Mouse (Mus musculus) spleen, adult 2 months (tissue): ENCODE measurements around the gene Cyp2d40. TPM values are rescaled to one million over a fixed set of nuclear protein-coding genes. Genes with fewer than 3 reads are reported as not detected.

Source experiments
- DNase-seq, 2 experiments: peaks; one replicate each; pipeline versions ENCODE4 v3.0.0 to v3.0.0-alpha.2; 2012 to 2021; ENCODE audit warnings: low spot score in 2 of 2, low read depth in 1 of 2
- H3K27ac ChIP-seq: fragments of 200-500 bp; 2 replicates; pipeline ENCODE4 v1.5.1; 2012; ENCODE audit warnings: low read length, inconsistent platforms; ENCODE audit not compliant: insufficient read depth
- H3K27me3 ChIP-seq: fragments of 200-500 bp; 2 replicates; pipeline ENCODE4 v1.6.1; 2012; ENCODE audit warnings: mild to moderate bottlenecking, moderate library complexity, low read length, inconsistent platforms; ENCODE audit not compliant: control insufficient read depth, insufficient read depth
- H3K36me3 ChIP-seq: fragments of 200-500 bp; 2 replicates; pipeline ENCODE4 v1.6.1; 2012; ENCODE audit warnings: mild to moderate bottlenecking, low read length, inconsistent platforms; ENCODE audit not compliant: control insufficient read depth, insufficient read depth
- H3K4me1 ChIP-seq: fragments of 200-500 bp; 2 replicates; pipeline ENCODE4 v1.6.1; 2011; ENCODE audit warnings: inconsistent platforms; ENCODE audit not compliant: control insufficient read depth, insufficient read depth, insufficient read length
- H3K4me3 ChIP-seq: fragments of 200-500 bp; 2 replicates; pipeline ENCODE4 v1.5.1; 2011; ENCODE audit warnings: mild to moderate bottlenecking, inconsistent platforms; ENCODE audit not compliant: insufficient read depth, insufficient read length; ENCODE audit errors: extremely low read depth
- CTCF ChIP-seq: fragments of 200-500 bp; IDR thresholded peaks from 2 replicates; pipeline ENCODE4 v1.5.1; 2011; ENCODE audit warnings: mild to moderate bottlenecking, inconsistent platforms; ENCODE audit not compliant: insufficient read depth, insufficient read length, insufficient replicate concordance; ENCODE audit errors: extremely low read depth
- POLR2A ChIP-seq: fragments of 200-500 bp; IDR thresholded peaks from 2 replicates; pipeline ENCODE4 v1.6.1; 2011; ENCODE audit warnings: low read depth, low read length, inconsistent platforms
- WGBS: fragments of 180-500 bp; shearing (Covaris S2); methylation state at CpG from one replicate; pipeline ENCODE4 v1.1.7; 2018; 5-methylcytosine and 5-hydroxymethylcytosine counted together
- polyA plus RNA-seq: library from polyadenylated mRNA; depleted of rRNA; stranded (reverse); fragments of >200 nt; gene quantifications from 2 replicates; pipeline ENCODE4 v1.2.3, GENCODE M21; 2012; rRNA removed

The Cyp2d40 gene
- not detected in 2 replicates for polyA plus RNA-seq

GRCm38 (mm10) chr15:82763631-82764420, at the start of gene Cyp2d40:
Cyp2d40 (minus strand) TSS chr15:82764183.
- 92% methylated on average over 9 of the region's 9 CpGs for WGBS
- TF ChIP-seq CTCF: no peak
- no peak for TF ChIP-seq POLR2A
- no peak within 1 kb of the TSS for H3K4me3 ChIP-seq

DNA sequence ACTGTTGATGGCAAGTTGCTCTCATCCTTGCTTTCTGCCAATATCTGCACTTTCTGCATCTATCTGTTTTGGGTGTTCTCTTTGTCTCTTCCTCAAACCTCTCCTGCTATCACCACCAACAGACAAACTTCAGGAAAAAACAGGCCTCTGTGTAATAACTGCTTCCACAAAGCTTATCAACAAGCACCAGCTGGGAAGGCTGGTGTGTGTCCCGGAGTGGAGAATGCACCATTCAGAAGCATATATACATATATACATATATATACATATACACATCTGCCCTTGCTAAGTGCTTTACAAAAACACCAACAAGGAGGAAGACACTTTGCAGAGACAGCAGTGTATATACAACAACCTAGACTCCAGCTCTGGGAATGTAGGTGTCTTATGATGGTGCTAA, 46.6 kb upstream of the Cyp2d40 start:
- TF ChIP-seq CTCF (no peak), POLR2A (no peak)
- H3K4me1 ChIP-seq: no peaks in the 10 kb centered on the region
- H3K36me3 ChIP-seq: peaks cover 28% of the 10 kb centered on the region
- 76% methylated on average over 1 of the region's 1 CpGs for WGBS
- no peak for DNase-seq
- H3K27me3 ChIP-seq: no peaks in the 10 kb centered on the region
- no peak overlapping the region for H3K27ac ChIP-seq
- no peak overlapping the region for H3K4me3 ChIP-seq

More at GRCm38 (mm10) chr15:82763631-82764420, at the start of gene Cyp2d40:
- no peak within 1 kb of the TSS for H3K27ac ChIP-seq
- H3K4me1 ChIP-seq: no peaks in the 10 kb centered on the region
- no peaks in the 10 kb centered on the region for H3K27me3 ChIP-seq
- DNase-seq: no peak
- no peaks in the 10 kb centered on the region for H3K36me3 ChIP-seq

- Histone ChIP-seq H3K27me3 (no peaks in the 10 kb centered on the region), H3K36me3 (peaks cover 25% of the 10 kb centered on the region), H3K4me1 (no peaks in the 10 kb centered on the region), H3K4me3 (no peak overlapping the region), H3K27ac (no peak overlapping the region)
- no peak for DNase-seq
- WGBS: 81% methylated on average over 6 of the region's 6 CpGs
- TF ChIP-seq POLR2A (no peak), CTCF (no peak)
Measured at GRCm38 (mm10) chr15:82809511-82809910, 45.5 kb upstream of the Cyp2d40 start.

DNA sequence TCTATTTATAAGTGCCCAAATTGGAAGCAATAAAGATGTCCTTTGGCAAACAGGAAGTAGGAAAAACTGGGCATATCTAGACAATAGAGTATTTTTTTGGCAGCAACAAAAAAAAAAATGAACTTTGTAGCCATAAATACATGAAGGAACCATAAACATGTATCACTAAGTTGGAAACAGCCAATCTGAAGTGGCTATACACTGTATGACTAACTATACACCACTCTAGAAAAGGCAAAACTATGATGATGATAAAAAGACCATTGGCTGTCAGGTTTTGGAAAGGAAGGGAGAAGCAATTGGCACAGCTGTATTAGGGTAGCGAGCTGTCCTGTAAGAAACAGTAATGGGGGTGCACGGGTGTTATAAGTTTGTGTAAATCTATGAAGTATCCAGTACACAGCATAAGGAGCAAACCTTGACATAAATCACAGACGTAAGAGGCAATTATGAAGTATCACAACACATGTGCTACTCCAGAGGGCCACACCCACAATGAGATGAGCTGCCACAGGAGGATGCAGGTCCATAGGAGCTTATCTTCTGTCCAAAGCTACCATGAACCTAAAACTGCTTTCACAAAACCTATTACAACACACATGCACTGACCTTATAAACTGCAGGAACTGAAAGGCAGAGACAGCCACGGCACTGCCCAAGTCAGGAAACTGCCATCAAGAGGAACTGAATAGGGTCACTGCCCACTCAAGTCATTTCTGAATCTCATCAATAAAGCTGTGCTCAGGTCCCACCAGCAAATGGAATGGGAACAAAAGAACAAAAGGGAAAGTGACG, 43.2 kb upstream of the Cyp2d40 start:
- Histone ChIP-seq H3K27ac (no peak overlapping the region), H3K36me3 (peaks cover 18% of the 10 kb centered on the region), H3K4me1 (no peaks in the 10 kb centered on the region), H3K4me3 (no peak overlapping the region), H3K27me3 (no peaks in the 10 kb centered on the region)
- DNase-seq: no peak
- no peak for TF ChIP-seq POLR2A
- no peak for TF ChIP-seq CTCF
- WGBS: 74% methylated on average over 5 of the region's 5 CpGs

DNA sequence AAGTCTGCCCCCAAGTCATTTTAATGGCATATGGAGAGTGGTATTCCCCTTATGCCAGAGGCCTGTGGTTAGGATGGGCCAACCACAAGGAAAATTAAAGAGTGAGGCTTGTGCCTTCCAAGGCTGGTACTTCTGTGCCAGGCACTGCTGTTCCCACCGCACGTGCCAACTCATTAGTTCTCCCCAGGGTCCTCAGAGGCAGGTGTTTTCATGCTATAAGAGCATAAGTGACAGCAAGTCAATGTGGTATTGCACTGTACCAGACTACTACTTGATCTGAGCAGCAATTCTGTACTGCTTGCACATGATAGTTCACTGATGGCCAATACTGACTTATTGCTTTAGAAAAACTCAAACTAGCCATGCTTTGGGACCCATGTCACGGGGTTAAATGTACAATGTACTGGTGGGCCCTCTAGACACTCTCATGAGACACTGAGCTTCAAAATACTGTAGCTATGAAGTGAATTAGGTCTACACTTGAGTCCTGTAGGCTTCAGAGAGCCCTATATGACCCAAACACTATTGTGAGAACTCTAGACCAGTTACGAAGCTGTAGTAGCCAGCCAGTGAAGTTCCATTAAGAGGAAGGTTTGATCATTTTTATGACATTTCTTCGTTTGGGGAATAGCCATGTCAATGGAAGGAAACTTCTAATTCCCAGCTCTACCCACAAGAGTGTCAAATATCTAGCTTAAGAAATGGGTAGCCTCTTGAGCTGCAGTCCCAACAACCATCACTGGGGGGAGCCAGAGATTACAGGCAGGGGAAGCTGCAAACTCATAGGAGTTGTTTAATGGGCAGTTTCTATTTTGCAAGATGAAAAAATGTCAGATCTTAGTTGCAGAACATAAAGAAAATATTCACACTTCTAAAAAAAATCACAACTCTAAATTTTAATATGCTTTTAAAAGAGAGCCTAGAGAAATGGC, 41.0 kb upstream of the Cyp2d40 start:
- Histone ChIP-seq H3K4me3 (no peak overlapping the region), H3K4me1 (no peaks in the 10 kb centered on the region), H3K36me3 (peaks cover 5% of the 10 kb centered on the region), H3K27me3 (no peaks in the 10 kb centered on the region), H3K27ac (no peak overlapping the region)
- peak; percentile 79; the same call in 1 of the 2 replicates for TF ChIP-seq CTCF
- TF ChIP-seq POLR2A: no peak
- WGBS: 73% methylated on average over 5 of the region's 5 CpGs
- peak; percentile 36 to 77 for DNase-seq

DNA sequence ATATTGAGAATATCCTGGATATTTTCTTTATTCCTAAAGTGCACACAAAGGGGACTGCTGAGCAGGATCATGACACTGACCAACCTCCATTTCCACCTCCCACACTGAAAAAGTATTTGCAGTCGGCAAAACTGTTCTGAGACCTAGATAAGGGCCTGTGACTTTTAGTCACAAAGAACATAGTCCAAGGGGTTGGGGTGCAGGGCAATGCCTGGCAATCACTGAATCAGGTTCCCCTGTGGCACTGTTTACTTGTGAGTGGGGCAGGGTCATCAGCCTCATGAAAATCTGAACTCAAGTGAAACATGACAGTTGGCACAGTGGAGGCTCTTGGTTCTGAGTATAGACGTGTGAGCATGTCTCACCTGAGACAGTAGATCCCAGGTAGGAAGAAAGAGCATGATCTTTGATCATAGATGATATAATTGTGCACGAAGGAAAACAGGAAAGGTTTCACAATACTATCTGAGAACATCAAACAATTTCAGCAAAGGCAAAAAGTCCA, 32.0 kb upstream of the Cyp2d40 start:
- no peaks in the 10 kb centered on the region for H3K4me1 ChIP-seq
- no peaks in the 10 kb centered on the region for H3K36me3 ChIP-seq
- 72% methylated on average over 3 of the region's 3 CpGs for WGBS
- TF ChIP-seq POLR2A (no peak), CTCF (no peak)
- H3K27me3 ChIP-seq: no peaks in the 10 kb centered on the region
- no peak overlapping the region for H3K4me3 ChIP-seq
- DNase-seq: no peak
- no peak overlapping the region for H3K27ac ChIP-seq
